Mouse (Mus musculus) lung, adult 18-20 months (tissue): ENCODE data around the gene Mrpl42.
"Not testable (repeated sequence)": the region's sequence is repeated elsewhere in the genome, so short reads cannot be mapped to it uniquely, and the experiment has no call there.

Experiments used
- DNase-seq, 2 experiments: peaks; one replicate each; pipeline ENCODE4 v3.0.0; 2022; ENCODE audit warnings: mixed read lengths in 2 of 2

Gene Mrpl42

DNA sequence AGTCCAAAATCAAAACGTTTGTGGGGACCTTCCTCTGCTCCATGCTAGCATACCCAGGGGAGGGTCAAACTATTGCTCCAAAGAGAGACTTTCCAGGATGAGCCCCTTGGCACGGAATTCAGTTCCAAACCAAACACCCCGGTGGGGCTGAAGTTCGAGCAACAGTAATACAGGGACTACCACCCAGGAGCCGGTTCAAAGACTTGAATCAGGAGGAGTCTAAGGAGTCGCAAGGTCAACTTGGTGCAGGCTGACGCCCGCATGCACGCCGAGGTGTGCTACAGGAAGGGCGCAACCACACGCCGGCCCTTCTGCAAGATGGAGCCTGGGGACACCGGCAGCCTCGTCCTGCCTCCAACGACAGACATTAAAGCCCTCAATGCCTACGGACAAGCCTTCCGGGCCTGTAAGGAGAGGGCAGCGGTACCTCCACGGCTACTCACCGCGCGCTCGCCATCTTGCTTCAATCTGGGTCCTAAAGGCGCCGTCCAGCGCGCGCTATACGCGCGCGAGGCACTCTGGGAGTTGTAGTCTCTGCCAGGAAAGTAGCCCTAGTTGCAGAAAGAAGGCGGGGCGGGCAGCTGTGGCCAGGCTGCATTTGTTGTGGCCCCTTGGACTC is at the start of gene Mrpl42:
Gene Mrpl42 (minus strand): TSS at position 478 of the 619 bp plus-strand sequence.
- peak; percentile 86 to 91 for DNase-seq

DNA sequence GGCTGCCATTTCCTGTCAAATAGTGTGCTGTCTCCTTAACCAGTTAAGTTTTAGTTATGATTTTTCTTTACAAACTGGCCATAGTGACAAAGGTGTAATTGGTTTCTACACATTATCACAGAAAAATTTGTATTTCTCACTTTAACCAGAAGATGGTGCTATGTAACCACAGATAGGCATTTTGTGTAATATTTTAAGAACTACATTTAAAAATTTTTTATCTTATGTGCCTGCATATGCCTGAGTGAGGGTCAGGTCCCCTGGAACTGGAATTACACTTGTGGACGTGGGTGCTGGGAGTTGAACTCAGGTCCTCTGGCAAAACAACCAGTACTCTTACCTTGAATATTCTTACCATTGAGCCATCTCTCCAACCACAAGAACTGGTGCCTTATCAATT is 48.8 kb upstream of the Mrpl42 start:
- DNase-seq, result no peak

GRCm38 (mm10) chr10:95549080-95549479 is 47.3 kb upstream of the Mrpl42 start:
- DNase-seq, result not testable (repeated sequence)

DNA sequence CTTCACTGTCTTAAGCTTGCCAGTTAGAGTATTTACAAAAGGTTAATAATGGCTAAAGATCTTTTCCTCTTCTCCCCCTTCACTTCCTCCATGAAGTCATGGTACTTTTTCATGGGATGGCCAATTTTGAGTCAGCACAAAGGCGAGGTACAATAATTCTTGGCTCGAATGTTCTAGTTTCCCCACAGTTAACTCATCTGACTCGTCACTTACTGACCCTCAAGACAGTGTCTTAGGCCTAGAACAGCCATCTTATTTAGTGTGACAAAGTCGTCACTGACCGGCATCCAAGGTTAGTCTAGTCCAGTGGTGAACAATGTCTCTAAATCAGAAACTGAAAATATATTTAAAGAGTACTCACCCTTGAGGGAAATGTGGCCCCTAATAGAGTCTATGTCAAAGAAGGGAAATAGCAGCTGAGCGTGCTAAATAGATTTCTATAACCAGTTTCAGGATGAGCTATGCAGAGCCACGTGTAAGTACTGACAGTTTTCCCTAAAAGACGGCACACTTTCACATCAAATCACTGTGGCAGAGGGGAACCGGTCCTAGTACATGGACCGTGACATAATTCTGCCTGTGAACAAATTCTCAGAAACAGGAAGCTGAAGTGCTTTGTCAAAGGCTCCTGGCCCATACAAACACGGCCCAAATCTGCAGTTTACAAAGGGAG is 46.5 kb upstream of the Mrpl42 start:
- DNase-seq, result no peak

- no peak for DNase-seq
Measured at GRCm38 (mm10) chr10:95546178-95546577, 44.4 kb upstream of the Mrpl42 start.

GRCm38 (mm10) chr10:95545051-95545450 is 43.3 kb upstream of the Mrpl42 start:
- no peak for DNase-seq

GRCm38 (mm10) chr10:95544651-95545050 is 42.9 kb upstream of the Mrpl42 start:
- DNase-seq, result no peak

DNA sequence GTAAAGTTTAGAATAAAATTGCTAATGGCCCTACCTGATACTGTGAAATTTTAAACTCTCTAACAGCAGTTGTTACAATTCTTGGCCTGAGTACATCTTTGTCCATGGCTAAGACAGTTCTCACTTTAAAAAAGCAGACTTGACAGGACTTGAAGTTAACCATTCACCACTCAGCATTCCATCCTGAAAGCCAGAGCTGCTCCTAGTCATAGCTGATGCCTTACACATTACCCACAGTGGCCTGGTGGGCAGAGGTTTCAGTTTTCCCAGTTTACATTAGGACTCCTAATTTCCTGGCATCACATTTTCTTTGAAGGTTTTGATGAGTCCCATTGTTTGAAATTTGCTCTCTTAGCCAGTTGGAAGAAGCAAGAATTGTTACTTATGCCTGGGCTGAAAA is 42.3 kb upstream of the Mrpl42 start:
- no peak for DNase-seq

DNA sequence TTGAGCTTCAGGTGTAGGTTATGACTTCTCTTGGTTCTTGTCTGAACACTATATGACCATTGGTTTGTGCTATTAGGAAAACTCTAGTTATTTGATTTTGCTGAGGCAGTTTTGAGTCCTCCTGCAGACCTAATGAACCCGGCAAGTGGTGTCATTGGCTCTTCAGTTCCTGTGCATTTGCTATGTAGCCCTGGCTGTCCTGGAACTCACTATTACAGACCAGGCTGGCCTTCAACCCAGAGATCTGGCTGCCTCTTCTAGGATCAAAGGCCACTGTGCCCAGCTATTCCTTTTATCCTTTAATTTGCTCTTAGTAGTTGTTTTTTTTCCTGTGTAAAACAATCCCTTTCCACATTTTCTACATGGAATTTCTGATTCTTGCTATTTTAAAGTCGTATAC is 41.6 kb upstream of the Mrpl42 start:
- no peak for DNase-seq

- DNase-seq, result no peak
Measured at GRCm38 (mm10) chr10:95542916-95543315, 41.2 kb upstream of the Mrpl42 start.

DNA sequence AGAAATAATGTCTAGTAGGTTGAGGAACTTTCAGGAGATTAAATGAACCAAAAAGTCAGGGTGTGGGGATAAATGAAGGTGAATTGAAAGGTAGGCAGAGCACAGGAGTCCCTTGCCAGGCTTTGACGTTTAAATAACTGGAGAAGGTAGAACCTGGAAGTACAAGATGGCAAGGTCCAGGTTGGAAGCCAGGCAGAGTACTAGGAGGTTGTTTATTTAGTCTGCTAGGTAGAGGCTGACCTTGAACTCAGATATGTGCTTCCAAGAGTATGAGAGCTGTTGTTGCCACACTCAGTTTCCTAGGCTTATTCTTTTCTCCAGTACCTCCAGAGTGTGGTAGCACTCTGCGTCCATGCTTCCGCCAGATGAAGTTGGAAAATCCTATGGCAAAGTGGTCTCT is 38.1 kb upstream of the Mrpl42 start:
- no peak for DNase-seq

DNA sequence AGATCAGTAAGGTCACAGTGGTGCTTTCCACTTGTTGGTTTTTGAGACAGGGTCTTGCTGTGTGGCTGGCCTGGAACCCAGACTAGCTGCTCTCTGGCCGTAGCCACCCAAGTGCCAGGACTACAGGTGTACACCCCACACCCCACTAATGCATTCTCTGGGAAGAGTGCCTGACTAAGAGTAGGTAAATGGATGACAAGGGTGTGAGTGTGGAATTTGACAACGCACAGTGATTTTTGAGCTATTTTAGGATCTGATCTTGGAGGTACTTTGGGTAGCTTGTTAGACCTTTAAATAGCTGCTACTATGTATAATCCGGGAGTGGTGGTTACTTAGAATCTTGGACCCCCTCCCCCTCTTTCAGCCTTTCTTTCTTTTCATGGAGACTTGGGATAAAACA is 37.5 kb upstream of the Mrpl42 start:
- no peak for DNase-seq

DNA sequence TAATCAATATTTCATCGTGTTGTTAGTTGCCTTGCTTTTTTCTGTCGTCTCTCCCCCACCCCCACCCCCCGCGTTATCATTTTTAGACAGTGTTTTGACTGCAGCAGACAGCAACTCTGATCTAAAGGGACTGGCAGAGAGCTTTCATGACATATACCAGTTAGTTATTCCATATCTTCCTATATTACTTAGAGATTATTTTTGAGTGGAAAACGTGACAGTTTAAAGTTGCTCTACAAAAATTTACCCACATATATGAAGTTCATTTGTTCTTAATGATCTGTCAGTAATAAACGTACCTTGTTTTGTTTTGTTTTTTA is 34.4 kb upstream of the Mrpl42 start:
- no peak for DNase-seq

- DNase-seq, result no peak
Measured at GRCm38 (mm10) chr10:95535399-95536221, 33.9 kb upstream of the Mrpl42 start.

GRCm38 (mm10) chr10:95533382-95533781 is 31.6 kb upstream of the Mrpl42 start:
- no peak for DNase-seq

DNA sequence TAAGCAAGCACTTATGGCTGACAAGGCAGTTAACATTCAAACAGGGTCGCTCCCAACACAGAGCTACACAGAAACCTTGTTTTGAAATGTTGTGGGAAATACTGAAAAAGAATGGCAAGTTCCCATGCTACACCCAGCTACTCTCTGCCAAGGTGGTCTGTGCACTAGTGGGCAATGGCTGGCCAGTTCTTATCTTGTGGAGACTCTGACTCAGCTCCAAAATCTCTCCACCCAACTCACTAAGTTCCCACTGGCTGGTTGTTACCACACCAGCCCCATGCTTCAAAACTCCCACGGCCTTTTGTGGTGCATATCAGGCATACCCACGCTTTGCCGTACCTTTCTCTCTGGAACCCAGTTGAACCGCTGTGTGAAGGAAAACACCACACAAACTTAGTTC is 31.2 kb upstream of the Mrpl42 start:
- DNase-seq, result peak in 1 of 2 experiments; percentile 18

DNA sequence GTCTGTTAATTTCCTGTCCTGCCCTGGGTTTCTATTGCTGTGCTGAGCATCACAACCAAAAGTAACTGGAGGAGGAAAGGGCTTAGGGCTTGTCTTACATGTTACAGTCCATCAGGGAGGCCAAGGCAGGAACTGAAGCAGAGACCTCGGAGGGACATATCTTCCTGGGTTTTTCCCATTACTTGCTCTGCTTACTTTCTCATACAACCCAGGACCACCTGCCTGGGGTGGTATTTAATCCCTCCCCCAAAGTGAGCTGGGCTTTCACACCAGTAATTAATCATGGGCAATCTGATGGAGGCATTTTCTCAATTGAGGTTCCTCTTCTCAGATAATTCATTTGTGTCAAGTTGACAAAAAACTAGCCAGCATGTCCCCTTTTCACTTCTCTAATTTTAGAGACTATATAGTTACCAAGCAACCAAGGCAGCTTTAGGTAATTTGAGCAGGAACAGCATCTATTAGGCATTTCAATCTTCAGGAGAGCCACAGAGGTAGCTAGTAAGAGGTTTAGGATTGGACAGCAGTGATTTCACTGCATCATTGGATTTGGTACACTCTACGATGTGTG is 28.9 kb upstream of the Mrpl42 start:
- DNase-seq, result no peak

- peak in 1 of 2 experiments; percentile 40 for DNase-seq
Measured at GRCm38 (mm10) chr10:95526495-95527122, 24.9 kb upstream of the Mrpl42 start.

DNA sequence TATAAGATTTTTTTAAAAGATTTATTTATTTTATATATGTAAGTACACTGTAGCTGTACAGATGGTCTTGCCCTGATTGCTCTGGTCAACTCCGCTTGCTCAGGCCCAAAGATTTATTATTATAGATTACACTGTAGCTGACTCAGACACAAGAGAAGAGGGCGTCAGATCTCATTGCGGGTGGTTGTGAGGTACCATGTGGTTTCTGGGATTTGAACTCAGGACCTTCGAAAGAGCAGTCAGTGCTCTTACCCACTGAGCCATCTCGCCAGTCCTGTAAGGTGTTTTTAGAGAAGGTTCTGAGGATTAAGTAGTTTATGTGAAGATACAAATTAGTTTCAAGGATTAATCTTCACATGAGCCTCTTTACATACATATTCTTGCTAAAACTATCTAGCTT is 24.1 kb upstream of the Mrpl42 start:
- no peak for DNase-seq

GRCm38 (mm10) chr10:95525037-95525675 is 23.4 kb upstream of the Mrpl42 start:
- no peak for DNase-seq

- DNase-seq, result no peak
Measured at GRCm38 (mm10) chr10:95517656-95518055, 15.9 kb upstream of the Mrpl42 start.

DNA sequence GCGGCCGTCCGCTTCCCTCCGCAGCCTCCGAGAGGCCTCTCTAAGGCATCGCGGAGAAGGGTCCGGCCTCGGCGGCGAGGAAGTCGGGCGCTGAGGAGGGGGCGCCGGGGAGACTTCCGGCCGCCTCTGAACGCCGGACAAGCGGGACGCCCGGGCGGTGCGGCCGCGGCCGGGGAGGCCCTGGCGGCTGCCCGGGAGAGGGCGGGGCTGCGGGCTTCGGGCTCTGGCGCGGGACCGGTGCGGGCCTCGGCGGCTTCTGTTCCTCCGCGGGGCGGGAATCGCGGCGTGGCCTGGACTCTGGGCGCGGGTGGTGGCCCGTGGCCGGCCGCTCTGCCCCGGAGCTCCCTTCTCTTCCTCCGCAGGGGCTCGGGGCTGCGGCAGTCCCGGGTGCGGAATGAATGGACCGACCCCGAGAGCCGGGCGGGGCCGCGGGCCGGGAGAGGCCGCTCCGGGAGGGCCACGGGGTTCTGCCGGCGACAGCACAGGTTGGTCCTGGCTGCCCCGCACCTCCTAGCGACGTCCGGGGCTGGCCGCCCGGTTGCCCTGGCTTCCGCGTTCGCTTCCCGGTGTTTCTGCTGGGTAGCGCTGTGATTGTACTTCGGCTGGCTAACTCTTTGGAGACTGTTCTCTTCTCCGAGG is 13.7 kb upstream of the Mrpl42 start:
- peak; percentile 46 to 55 for DNase-seq
